Mouse (Mus musculus): ENCODE data around the gene Kdm4a.

Gene Kdm4a

DNA sequence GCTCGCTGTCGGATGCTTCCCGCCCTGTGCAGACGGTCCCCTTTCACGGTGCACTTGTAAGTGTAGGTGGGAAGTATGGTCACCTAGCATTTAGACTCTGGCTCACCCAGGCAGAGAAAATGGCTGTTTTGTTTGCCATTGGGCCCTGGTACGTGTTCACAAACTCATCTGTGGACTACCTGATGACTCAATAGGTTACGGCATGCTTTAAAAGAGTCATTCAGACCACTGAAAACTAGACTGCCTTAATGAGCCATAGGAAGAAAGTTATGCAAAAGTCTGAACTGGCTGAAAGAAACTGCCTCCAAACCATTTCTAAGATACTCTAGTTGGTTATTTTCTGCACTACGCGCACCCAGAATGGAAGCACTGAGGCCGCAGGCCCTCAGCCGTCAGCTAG, 63.7 kb downstream of the Kdm4a start:
- DNase-seq (ENCODE audit: low read depth, low spot score): no peak

DNA sequence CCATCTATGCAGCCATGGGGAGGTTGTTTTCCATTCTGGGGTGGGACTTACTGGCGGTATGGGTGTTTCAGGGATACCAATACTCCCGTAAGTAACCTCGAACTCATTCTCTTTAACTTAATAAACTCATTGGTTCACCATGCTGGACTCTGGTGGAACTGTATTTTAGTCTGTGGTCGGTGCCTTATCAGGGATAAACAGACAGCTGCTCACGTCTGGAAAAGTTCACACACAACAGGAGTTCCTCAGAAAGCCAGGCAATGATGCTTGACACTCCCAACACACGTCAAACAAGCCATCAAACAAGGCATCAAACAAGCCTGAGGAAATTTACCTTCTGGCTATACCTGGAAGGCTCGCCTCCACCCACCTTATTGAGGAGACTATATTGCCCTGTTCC, 64.7 kb downstream of the Kdm4a start:
- DNase-seq (ENCODE audit: low read depth, low spot score): no peak

DNA sequence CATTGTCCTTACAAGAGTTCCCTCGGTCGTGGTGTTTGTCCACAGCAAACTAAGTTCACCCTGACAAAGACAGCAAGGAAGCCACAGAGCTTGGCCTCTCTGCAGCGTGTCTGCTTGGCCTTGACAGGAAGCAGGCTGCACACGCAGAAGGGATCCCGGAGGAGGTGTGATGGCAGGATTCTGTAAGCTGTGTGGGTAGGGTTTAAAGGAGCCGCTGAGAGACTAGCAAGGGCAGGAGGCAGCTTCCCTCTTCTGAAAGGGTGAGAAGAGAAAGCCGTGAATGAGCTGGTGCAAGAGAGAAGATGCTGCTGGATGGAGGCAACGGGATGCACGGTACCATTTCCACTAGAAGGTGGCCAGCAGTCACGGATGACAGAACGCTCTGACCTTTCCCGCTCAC, 67.2 kb downstream of the Kdm4a start:
- no peak for DNase-seq (ENCODE audit: low read depth, low spot score)

DNA sequence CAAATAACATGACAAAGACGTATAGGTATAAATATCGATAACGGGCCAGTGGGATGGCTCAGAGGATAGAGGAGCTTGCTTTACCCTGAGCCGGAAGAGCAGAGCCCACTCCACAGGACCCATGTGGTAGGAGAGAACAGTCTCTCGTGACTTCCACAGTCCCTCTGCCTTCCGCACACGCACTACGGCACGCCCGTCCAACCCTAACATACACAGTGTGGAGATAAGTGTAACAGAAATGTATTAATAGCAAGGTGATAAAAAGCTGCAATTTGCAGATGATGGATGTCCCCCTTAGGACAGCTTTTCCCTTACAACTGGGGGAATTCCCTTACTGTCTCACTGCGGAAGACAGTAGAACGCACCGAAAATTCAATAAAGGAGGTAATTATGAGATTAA, 70.2 kb downstream of the Kdm4a start:
- no peak for DNase-seq (ENCODE audit: low read depth, low spot score)

DNA sequence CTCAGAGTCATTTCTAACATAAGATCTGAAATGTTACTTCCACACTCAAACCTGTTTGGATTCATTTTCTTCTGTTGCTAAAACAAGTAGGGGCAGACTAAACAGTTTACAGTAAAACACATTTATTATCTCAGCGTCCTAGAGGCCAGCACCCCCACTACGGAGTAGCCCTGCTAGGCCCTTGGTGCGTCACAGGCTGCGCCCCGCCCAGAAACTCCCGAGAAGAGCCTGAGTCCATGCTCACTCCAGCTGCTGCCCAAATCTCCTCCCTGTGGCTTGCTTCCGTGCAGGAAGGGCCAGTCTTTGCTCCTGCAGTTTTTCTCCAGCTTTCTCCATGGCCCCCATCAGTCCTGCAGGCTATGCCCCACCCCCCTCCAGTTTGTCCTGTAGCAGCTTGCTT, 71.1 kb downstream of the Kdm4a start:
- no peak for DNase-seq (ENCODE audit: low read depth, low spot score)

DNA sequence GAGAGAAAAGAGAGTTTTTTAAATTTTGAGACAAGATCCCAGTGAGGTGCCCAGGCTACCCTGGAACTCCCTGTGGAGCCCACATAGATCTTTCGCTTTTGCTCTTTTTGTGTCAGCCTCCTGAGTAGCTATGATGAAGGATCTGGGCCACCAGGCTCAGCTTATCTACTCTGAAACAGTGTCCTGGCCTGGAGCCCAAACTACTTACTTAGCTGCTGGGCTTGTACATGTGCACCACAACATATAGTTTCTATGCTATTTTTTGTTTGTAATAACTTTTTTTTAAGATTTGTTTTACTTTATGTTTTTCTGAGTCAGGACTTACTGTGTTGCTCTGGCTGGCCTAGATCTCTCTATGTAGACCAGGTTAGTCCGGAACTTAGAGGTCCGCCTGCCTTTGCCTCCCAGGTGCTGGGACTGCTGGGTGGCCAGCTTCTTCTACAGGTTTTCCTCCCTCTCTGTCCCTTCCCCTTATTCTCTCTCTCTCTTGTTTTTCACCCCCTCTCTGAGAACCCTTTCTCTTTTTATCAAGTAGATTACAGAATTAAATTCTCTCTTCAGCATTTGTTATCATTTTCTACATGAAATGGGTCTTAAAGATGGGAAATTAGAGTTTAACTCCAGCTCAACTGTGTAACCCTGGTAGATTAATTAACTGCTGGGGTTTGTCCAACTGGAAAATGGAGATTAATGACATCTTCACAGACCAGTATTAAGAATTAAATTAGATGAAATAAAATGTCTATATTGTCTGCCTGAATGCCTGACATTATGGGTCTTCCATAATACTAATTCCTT, 74.4 kb downstream of the Kdm4a start:
- DNase-seq (ENCODE audit: low read depth, low spot score): no peak

DNA sequence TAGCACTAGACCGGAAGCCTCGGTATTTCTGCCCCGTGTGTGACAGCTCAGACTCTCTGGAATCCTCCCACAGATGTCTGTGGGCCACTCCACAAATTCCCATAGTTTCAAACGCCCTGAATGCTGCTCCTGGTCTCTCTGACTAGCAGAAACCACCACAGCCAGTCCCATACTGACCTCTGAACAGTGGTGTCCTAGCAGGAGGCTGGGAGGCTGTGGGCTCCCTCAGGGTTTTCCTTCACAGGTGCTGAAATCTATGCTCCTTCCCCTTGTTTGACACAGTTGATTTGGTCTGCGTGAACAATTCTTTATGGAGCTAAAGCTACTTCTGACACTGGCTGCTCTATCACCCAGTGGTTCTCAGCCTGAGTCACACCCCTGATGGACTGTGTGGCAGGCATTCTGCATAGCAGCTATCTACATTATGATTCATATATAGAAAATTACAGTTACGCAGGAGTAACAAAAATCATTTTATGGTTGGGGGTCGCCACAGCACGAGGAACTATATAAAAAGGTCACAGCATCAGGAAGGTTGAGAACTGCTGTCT, 76.5 kb downstream of the Kdm4a start:
- DNase-seq (ENCODE audit: low read depth, low spot score): no peak

DNA sequence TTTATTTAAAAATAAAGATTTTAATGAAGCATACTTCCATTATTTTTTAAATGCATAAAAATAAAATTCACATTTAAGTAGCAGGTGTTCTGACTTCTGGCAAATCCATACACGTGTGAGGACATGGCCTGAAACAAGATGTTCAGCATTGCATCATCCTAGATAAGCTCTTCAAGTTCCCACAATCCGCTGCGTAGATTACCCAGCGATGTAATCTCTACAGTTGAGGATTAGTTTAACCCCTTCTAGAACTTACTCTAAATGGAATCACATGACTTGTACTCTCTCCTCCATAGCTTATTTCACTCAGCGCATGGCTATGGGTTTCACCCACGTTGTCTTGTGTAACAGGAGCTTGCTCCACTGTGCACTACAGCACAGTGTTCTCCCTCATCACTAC, 78.3 kb downstream of the Kdm4a start:
- no peak for DNase-seq (ENCODE audit: low read depth, low spot score)

DNA sequence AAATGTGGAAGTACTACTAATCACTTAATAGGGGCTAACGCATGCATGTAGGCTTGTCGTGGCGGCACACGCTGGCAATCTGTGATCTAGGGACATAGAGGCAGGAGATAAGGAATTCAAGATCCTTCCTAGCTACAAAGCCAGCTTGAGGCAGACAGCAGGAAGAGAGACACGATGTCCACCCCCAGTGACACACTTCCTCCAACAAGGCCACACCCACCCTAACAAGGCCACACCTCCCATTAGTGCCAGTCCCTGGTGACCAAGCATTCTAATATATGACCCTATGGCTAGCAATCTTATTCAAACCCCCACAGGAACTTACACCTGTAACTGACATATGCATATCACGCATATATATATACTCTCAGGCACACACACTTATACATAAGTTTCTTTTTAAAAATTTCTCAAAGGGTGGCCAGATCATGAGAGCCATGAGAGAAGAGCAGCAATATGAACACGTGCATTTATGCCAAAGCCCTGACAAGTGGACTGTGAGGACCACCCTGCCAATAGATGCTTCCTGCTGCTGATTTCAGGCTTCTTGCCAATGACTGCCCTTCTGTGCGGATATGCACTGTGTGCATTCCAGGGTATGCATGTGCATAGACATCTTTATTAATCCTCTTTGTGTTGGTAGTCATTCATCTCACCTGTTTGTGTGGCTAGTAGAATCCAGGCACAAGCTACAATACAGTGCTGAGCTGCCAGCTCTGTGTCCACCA, 80.0 kb downstream of the Kdm4a start:
- DNase-seq (ENCODE audit: low read depth, low spot score): no peak

DNA sequence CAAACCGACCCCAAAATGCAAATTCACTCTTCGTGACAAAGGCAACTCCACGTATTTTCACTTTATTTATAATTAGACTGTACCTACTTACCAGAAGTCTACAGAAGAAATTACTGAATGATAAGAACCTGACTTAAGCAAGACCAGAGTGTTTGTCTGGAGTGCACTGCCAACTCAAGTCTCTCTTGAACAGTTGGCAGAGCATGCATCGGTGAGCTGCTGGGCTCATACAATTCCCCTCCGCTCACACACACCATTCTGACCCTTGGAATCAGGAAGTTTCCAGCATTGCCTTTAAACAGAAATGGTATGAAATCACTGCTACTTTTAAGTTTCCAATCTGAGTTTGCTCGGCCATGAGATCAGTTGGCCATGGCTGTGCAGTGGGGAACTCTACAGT, 81.3 kb downstream of the Kdm4a start:
- no peak for DNase-seq (ENCODE audit: low read depth, low spot score)

DNA sequence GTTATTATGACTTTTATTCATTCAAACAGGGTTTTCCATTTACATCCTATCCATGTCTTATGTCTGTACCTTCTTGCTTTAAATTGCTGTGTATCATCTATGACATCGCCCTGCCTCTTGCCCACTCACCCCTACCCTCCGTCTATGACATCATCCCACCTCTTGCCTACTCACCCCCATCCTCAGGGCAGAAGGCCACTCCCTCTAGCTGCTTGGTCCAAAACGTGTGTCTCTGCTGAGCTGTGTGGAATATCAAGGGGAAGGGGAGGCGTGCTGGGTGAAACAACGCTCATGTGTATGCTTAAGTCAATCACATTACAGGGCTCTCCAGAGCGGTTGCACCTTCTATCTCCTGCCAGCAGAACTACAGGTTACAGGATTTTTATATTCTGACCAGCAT, 83.8 kb downstream of the Kdm4a start:
- DNase-seq (ENCODE audit: low read depth, low spot score): no peak

DNA sequence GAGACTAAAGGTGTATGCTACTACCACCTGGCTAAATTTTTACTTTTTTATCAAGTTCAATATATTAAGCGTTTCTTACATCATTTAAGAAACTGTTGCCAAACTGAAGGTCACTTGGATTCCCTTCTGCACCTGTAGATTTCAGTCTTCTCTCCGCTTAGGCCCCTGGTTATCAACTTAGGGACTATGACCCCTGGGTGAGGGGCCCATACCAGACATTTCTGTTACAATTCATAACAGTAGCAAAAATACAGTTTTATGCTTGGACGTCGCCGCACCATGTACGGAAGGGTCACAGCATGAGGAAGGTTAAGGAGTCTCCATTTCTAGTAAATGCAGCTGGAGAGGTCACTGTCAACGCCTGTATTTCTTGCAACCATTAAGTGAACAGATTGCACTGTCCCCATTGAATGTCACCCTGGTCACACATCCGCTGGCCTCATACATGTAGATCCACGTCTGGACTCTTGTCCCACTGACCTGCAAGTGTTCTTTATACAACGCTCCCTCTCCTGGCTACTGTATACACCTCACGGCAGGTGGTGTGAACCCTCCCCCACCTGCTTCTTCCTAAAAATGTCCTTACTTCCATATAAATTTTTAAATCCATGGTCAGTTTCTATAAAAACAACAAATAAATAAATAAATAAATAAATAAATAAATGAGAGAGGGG, 86.9 kb downstream of the Kdm4a start:
- DNase-seq (ENCODE audit: low read depth, low spot score): no peak

DNA sequence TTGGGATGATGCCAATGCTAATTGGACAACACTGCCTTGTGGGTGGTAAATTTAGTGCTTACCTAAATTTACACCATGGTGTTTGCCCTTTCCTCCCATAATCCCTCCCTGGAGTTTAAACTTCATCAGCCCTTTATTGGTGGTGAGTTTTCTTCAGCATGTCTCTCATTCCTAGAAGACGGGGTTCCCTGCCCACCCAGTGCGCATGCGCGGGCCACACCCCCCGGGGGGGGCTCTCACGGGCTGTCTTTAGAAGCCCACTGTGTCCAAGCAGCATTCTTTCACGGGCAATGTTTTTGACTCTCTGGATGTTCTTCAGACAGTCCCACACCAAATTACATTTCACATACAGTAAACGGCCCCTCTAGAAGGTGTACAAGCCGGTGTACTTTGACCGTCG, 89.4 kb downstream of the Kdm4a start:
- DNase-seq (ENCODE audit: low read depth, low spot score): no peak

DNA sequence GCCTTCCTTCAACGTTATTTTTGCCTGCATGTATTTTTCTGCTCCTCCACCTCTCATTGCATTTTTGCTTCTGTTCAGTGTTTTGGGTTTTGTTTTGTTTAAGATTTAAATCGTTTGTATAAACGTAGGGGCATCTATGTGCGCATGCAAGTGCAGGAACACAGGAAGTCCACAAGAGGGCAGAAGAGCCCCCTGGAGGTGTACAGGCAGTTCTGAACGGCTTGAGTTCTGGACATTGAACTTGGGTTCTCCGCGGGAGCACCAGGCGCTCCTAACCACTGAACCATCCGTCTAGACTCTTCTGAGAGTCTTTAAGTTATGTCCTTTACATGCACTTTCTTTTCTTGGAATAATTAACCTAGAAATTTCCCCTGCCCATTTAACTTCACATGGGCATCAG, 89.9 kb downstream of the Kdm4a start:
- peak; percentile 64 for DNase-seq (ENCODE audit: low read depth, low spot score)

DNA sequence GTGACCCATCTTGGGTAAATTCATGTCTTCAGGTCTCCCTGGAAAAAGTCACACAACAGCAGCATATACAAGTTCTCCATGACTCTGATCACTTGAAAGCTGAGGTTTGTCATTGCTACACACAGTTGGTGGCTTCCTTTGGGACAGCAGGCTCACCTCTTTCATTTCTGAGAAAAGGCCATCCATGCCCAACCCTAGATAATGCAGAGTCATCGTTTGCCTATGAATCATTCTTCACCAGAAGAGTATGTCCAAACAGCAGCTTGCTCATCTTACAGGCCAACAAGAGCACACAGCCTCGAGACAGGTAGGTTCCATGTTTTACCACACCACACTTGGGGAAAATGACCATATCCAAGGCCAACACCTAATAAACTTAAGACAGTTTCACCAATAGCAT, 91.1 kb downstream of the Kdm4a start:
- no peak for DNase-seq (ENCODE audit: low read depth, low spot score)
